Mouse (Mus musculus): Measurements from ENCODE around the gene Krt33b. TPM values are rescaled to one million over a fixed set of nuclear protein-coding genes. Genes with fewer than 3 reads are reported as not detected.

Krt33b gene
- polyA plus RNA-seq, 1 experiment from 2014 or later = 0.15 TPM

GRCm38 (mm10) chr11:100046303-100046866, 16.7 kb upstream of the Krt33b start:
- H3K4me3 ChIP-seq (ENCODE audit: low read depth, low read length) = no peak overlapping the region
- ATAC-seq (ENCODE audit: insufficient number of reproducible peaks, low FRiP score, low TSS enrichment, low read depth) (no peak), DNase-seq (ENCODE audit: low spot score) (no peak)
- H3K27me3 ChIP-seq (ENCODE audit: control insufficient read depth, insufficient read depth, low read length) = no peaks in the 10 kb centered on the region
- H3K27ac ChIP-seq (replicated peaks; ENCODE audit: low read depth, low read length) = no peak overlapping the region
- no peaks in the 10 kb centered on the region for H3K36me3 ChIP-seq (ENCODE audit: control insufficient read depth, insufficient read depth, low read length)
- H3K4me2 ChIP-seq (ENCODE audit: low read depth, severe bottlenecking) = no peak overlapping the region
- H3K4me1 ChIP-seq (ENCODE audit: control insufficient read depth, insufficient read depth, low read length) = no peaks in the 10 kb centered on the region
- WGBS = 72% methylated on average over 6 of the region's 6 CpGs
- H3K9me3 ChIP-seq (ENCODE audit: control insufficient read depth, low read length) = no peaks in the 10 kb centered on the region
- H3K9ac ChIP-seq (ENCODE audit: low read length) = no peak overlapping the region

- no peak within 1 kb of the TSS for H3K4me2 ChIP-seq (ENCODE audit: low read depth, severe bottlenecking)
- no peaks in the 10 kb centered on the region for H3K36me3 ChIP-seq (ENCODE audit: control insufficient read depth, insufficient read depth, low read length)
- ATAC-seq (ENCODE audit: insufficient number of reproducible peaks, low FRiP score, low TSS enrichment, low read depth) (no peak), DNase-seq (ENCODE audit: low spot score) (no peak)
- WGBS = 79% methylated on average over 6 of the region's 6 CpGs
- H3K27me3 ChIP-seq (ENCODE audit: control insufficient read depth, insufficient read depth, low read length) = no peaks in the 10 kb centered on the region
- no peaks in the 10 kb centered on the region for H3K9me3 ChIP-seq (ENCODE audit: control insufficient read depth, low read length)
- H3K4me3 ChIP-seq (ENCODE audit: low read depth, low read length) = no peak within 1 kb of the TSS
- H3K4me1 ChIP-seq (ENCODE audit: control insufficient read depth, insufficient read depth, low read length) = no peaks in the 10 kb centered on the region
- H3K9ac ChIP-seq (ENCODE audit: low read length) = no peak within 1 kb of the TSS
- no peak within 1 kb of the TSS for H3K27ac ChIP-seq (replicated peaks; ENCODE audit: low read depth, low read length)
Observed at GRCm38 (mm10) chr11:100041454-100041853, 11.8 kb upstream of the Krt33b start, which contains the start of gene Krt34. Krt34 (minus strand) TSS chr11:100041554.

- no peaks in the 10 kb centered on the region for H3K4me1 ChIP-seq (ENCODE audit: control insufficient read depth, insufficient read depth, low read length)
- no peaks in the 10 kb centered on the region for H3K27me3 ChIP-seq (ENCODE audit: control insufficient read depth, insufficient read depth, low read length)
- no peak for ATAC-seq (ENCODE audit: insufficient number of reproducible peaks, low FRiP score, low TSS enrichment, low read depth)
- no peak overlapping the region for H3K4me3 ChIP-seq (ENCODE audit: low read depth, low read length)
- H3K27ac ChIP-seq (replicated peaks; ENCODE audit: low read depth, low read length) = no peak overlapping the region
- no peak for DNase-seq (ENCODE audit: low spot score)
- H3K4me2 ChIP-seq (ENCODE audit: low read depth, severe bottlenecking) = no peak overlapping the region
- H3K9me3 ChIP-seq (ENCODE audit: control insufficient read depth, low read length) = no peaks in the 10 kb centered on the region
- H3K9ac ChIP-seq (ENCODE audit: low read length) = no peak overlapping the region
- no peaks in the 10 kb centered on the region for H3K36me3 ChIP-seq (ENCODE audit: control insufficient read depth, insufficient read depth, low read length)
- 85% methylated on average over 5 of the region's 5 CpGs for WGBS
Observed at GRCm38 (mm10) chr11:100021438-100021837, 8.2 kb downstream of the Krt33b start.

- no peaks in the 10 kb centered on the region for H3K36me3 ChIP-seq (ENCODE audit: control insufficient read depth, insufficient read depth, low read length)
- H3K9ac ChIP-seq (ENCODE audit: low read length) = no peak overlapping the region
- no peak for ATAC-seq (ENCODE audit: insufficient number of reproducible peaks, low FRiP score, low TSS enrichment, low read depth)
- H3K4me1 ChIP-seq (ENCODE audit: control insufficient read depth, insufficient read depth, low read length) = no peaks in the 10 kb centered on the region
- H3K4me2 ChIP-seq (ENCODE audit: low read depth, severe bottlenecking) = no peak overlapping the region
- H3K9me3 ChIP-seq (ENCODE audit: control insufficient read depth, low read length) = no peaks in the 10 kb centered on the region
- H3K4me3 ChIP-seq (ENCODE audit: low read depth, low read length) = no peak overlapping the region
- H3K27ac ChIP-seq (replicated peaks; ENCODE audit: low read depth, low read length) = no peak overlapping the region
- no peaks in the 10 kb centered on the region for H3K27me3 ChIP-seq (ENCODE audit: control insufficient read depth, insufficient read depth, low read length)
- 97% methylated on average over 1 of the region's 1 CpGs for WGBS
- DNase-seq (ENCODE audit: low spot score) = no peak
Observed at GRCm38 (mm10) chr11:100019466-100019865, 10.2 kb downstream of the Krt33b start.

- ATAC-seq (ENCODE audit: insufficient number of reproducible peaks, low FRiP score, low TSS enrichment, low read depth) = no peak
- no peak within 1 kb of the TSS for H3K9ac ChIP-seq (ENCODE audit: low read length)
- no peak within 1 kb of the TSS for H3K4me3 ChIP-seq (ENCODE audit: low read depth, low read length)
- no peaks in the 10 kb centered on the region for H3K36me3 ChIP-seq (ENCODE audit: control insufficient read depth, insufficient read depth, low read length)
- H3K4me2 ChIP-seq (ENCODE audit: low read depth, severe bottlenecking) = no peak within 1 kb of the TSS
- H3K4me1 ChIP-seq (ENCODE audit: control insufficient read depth, insufficient read depth, low read length) = no peaks in the 10 kb centered on the region
- 55% methylated on average over 4 of the region's 4 CpGs for WGBS
- no peaks in the 10 kb centered on the region for H3K27me3 ChIP-seq (ENCODE audit: control insufficient read depth, insufficient read depth, low read length)
- H3K27ac ChIP-seq (replicated peaks; ENCODE audit: low read depth, low read length) = no peak within 1 kb of the TSS
- H3K9me3 ChIP-seq (ENCODE audit: control insufficient read depth, low read length) = no peaks in the 10 kb centered on the region
- no peak for DNase-seq (ENCODE audit: low spot score)
Observed at GRCm38 (mm10) chr11:100016112-100016511, 13.6 kb downstream of the Krt33b start, which contains the start of gene Krt33a. Krt33a (minus strand) TSS chr11:100016212.

- ATAC-seq (ENCODE audit: insufficient number of reproducible peaks, low FRiP score, low TSS enrichment, low read depth) (no peak), DNase-seq (ENCODE audit: low spot score) (no peak)
- Histone ChIP-seq H3K9ac (ENCODE audit: low read length) (no peak overlapping the region), H3K27ac (replicated peaks; ENCODE audit: low read depth, low read length) (no peak overlapping the region), H3K4me3 (ENCODE audit: low read depth, low read length) (no peak overlapping the region), H3K36me3 (ENCODE audit: control insufficient read depth, insufficient read depth, low read length) (no peaks in the 10 kb centered on the region), H3K27me3 (ENCODE audit: control insufficient read depth, insufficient read depth, low read length) (no peaks in the 10 kb centered on the region), H3K9me3 (ENCODE audit: control insufficient read depth, low read length) (no peaks in the 10 kb centered on the region), H3K4me1 (ENCODE audit: control insufficient read depth, insufficient read depth, low read length) (no peaks in the 10 kb centered on the region), H3K4me2 (ENCODE audit: low read depth, severe bottlenecking) (no peak overlapping the region)
- 78% methylated on average over 4 of the region's 4 CpGs for WGBS
Observed at GRCm38 (mm10) chr11:100013691-100014171, 15.9 kb downstream of the Krt33b start.

GRCm38 (mm10) chr11:100010682-100011081, 19.0 kb downstream of the Krt33b start:
- no peaks in the 10 kb centered on the region for H3K9me3 ChIP-seq (ENCODE audit: control insufficient read depth, low read length)
- no peak overlapping the region for H3K27ac ChIP-seq (replicated peaks; ENCODE audit: low read depth, low read length)
- no peak overlapping the region for H3K4me3 ChIP-seq (ENCODE audit: low read depth, low read length)
- H3K36me3 ChIP-seq (ENCODE audit: control insufficient read depth, insufficient read depth, low read length) = no peaks in the 10 kb centered on the region
- no peaks in the 10 kb centered on the region for H3K27me3 ChIP-seq (ENCODE audit: control insufficient read depth, insufficient read depth, low read length)
- no peak overlapping the region for H3K4me2 ChIP-seq (ENCODE audit: low read depth, severe bottlenecking)
- 85% methylated on average over 5 of the region's 5 CpGs for WGBS
- no peak for ATAC-seq (ENCODE audit: insufficient number of reproducible peaks, low FRiP score, low TSS enrichment, low read depth)
- H3K9ac ChIP-seq (ENCODE audit: low read length) = no peak overlapping the region
- no peaks in the 10 kb centered on the region for H3K4me1 ChIP-seq (ENCODE audit: control insufficient read depth, insufficient read depth, low read length)
- no peak for DNase-seq (ENCODE audit: low spot score)

GRCm38 (mm10) chr11:100008336-100008735, 21.3 kb downstream of the Krt33b start:
- Histone ChIP-seq H3K9ac (ENCODE audit: low read length) (no peak overlapping the region), H3K4me2 (ENCODE audit: low read depth, severe bottlenecking) (no peak overlapping the region), H3K36me3 (ENCODE audit: control insufficient read depth, insufficient read depth, low read length) (no peaks in the 10 kb centered on the region), H3K27ac (replicated peaks; ENCODE audit: low read depth, low read length) (no peak overlapping the region), H3K4me1 (ENCODE audit: control insufficient read depth, insufficient read depth, low read length) (no peaks in the 10 kb centered on the region), H3K9me3 (ENCODE audit: control insufficient read depth, low read length) (no peaks in the 10 kb centered on the region), H3K4me3 (ENCODE audit: low read depth, low read length) (no peak overlapping the region), H3K27me3 (ENCODE audit: control insufficient read depth, insufficient read depth, low read length) (no peaks in the 10 kb centered on the region)
- DNase-seq (ENCODE audit: low spot score) (no peak), ATAC-seq (ENCODE audit: insufficient number of reproducible peaks, low FRiP score, low TSS enrichment, low read depth) (no peak)
- WGBS = 90% methylated on average over 5 of the region's 5 CpGs

GRCm38 (mm10) chr11:100006624-100007023, 23.0 kb downstream of the Krt33b start:
- H3K27ac ChIP-seq (replicated peaks; ENCODE audit: low read depth, low read length) = no peak overlapping the region
- H3K9ac ChIP-seq (ENCODE audit: low read length) = no peak overlapping the region
- 58% methylated on average over 3 of the region's 3 CpGs for WGBS
- no peak overlapping the region for H3K4me3 ChIP-seq (ENCODE audit: low read depth, low read length)
- no peak overlapping the region for H3K4me2 ChIP-seq (ENCODE audit: low read depth, severe bottlenecking)
- H3K36me3 ChIP-seq (ENCODE audit: control insufficient read depth, insufficient read depth, low read length) = no peaks in the 10 kb centered on the region
- H3K4me1 ChIP-seq (ENCODE audit: control insufficient read depth, insufficient read depth, low read length) = no peaks in the 10 kb centered on the region
- no peak for ATAC-seq (ENCODE audit: insufficient number of reproducible peaks, low FRiP score, low TSS enrichment, low read depth)
- DNase-seq (ENCODE audit: low spot score) = no peak
- no peaks in the 10 kb centered on the region for H3K27me3 ChIP-seq (ENCODE audit: control insufficient read depth, insufficient read depth, low read length)
- peaks cover 2% of the 10 kb centered on the region; the same call in 1 of the 2 replicates for H3K9me3 ChIP-seq (ENCODE audit: control insufficient read depth, low read length)

Data from limb, embryonic 11.5 days (tissue).